Mouse (Mus musculus): ENCODE measurements around the gene Guca1b.

DNA sequence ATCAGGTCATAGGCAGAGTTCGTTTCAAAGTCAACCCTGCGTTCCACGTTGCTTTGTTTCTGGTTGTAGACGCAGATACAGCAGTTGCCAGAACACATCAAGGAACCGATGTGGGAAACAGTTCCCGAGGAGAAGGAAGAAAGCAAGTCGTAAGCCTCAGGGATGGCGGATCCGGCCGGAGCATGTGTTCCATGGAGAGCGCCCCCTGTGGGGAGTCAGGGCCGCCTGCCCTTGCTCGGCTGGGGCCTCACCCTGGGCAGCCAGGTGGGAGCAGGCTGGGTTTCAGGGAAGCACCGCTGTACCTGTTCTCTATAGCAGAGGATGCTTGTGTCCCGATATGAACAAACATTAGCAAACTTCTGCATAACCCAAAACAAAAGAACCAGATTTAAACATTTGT, 7.1 kb upstream of the Guca1b start:
- TF ChIP-seq CTCF (IDR thresholded peaks at IDR 0.05; ENCODE audit: insufficient read depth, low read length) (no peak), POLR2A (IDR thresholded peaks at IDR 0.05; ENCODE audit: borderline replicate concordance, extremely low read depth, low read depth, low read length) (no peak)

Data from lung, adult 2 months (tissue).